Mouse (Mus musculus) kidney, embryonic 14.5 days (tissue): ENCODE data around the gene Gm43518. TPM values are rescaled to one million over a fixed set of nuclear protein-coding genes. Genes with fewer than 3 reads are reported as not detected.
A peak's percentile ranks its signal among the peaks of the same experiment; 100 is the strongest.

Source experiments
- ATAC-seq: fragments of 200-750 bp; cut with Nextera tagmentation; 2 replicates; pipeline ENCODE4 v1.8.0; 2017; ENCODE audit warnings: moderate number of reproducible peaks, mild to moderate bottlenecking, moderate TSS enrichment, moderate library complexity; ENCODE audit not compliant: low FRiP score, low TSS enrichment
- H3K27ac ChIP-seq: fragments of 300-500 bp; sonication (generic); 2 replicates; pipeline ENCODE4 v1.5.1; 2014; ENCODE audit warnings: low read depth, mild to moderate bottlenecking, low read length, moderate library complexity, mixed read lengths
- H3K27me3 ChIP-seq: fragments of 300-500 bp; sonication (generic); 2 replicates; pipeline ENCODE4 v1.6.1; 2014; ENCODE audit warnings: mild to moderate bottlenecking, low read length; ENCODE audit not compliant: control insufficient read depth, insufficient read depth
- H3K36me3 ChIP-seq: fragments of 300-500 bp; sonication (generic); 2 replicates; pipeline ENCODE4 v1.6.1; 2014; ENCODE audit warnings: low read length, mixed read lengths; ENCODE audit not compliant: control insufficient read depth, insufficient read depth
- H3K4me1 ChIP-seq: fragments of 300-500 bp; sonication (generic); 2 replicates; pipeline ENCODE4 v1.6.1; 2014; ENCODE audit warnings: low read length, mixed read lengths; ENCODE audit not compliant: control insufficient read depth, insufficient read depth
- H3K4me2 ChIP-seq: fragments of 300-500 bp; sonication (generic); replicated peaks from 2 replicates; pipeline ENCODE4 v1.6.1; 2014; ENCODE audit warnings: low read depth, mild to moderate bottlenecking, low read length
- H3K4me3 ChIP-seq: fragments of 300-500 bp; sonication (generic); 2 replicates; pipeline ENCODE4 v1.5.1; 2014; ENCODE audit warnings: mild to moderate bottlenecking, low read length
- H3K9ac ChIP-seq: fragments of 300-500 bp; sonication (generic); 2 replicates; pipeline ENCODE4 v1.6.1; 2014; ENCODE audit warnings: low read depth, mild to moderate bottlenecking, low read length, moderate library complexity
- H3K9me3 ChIP-seq: fragments of 300-500 bp; sonication (generic); 2 replicates; pipeline ENCODE4 v1.6.1; 2016; ENCODE audit warnings: low read length; ENCODE audit not compliant: control insufficient read depth
- WGBS: fragments of 180-500 bp; shearing (Covaris S2); extraction: QIAGEN DNeasy Blood & Tissue Kit; methylation state at CpG from one replicate; pipeline ENCODE4 v1.1.7; 2014; 5-methylcytosine and 5-hydroxymethylcytosine counted together
- polyA plus RNA-seq: library from polyadenylated mRNA; unstranded; fragments of >200 nt; fragmentation: Nextera tagmentation; extraction: Ambion mirVana; gene quantifications from 2 replicates; pipeline ENCODE4 v1.2.1, GENCODE M21; 2014

Gene Gm43518
- polyA plus RNA-seq, 1 experiment from 2014 or later, result 3.8 TPM

GRCm38 (mm10) chr5:123977231-123977630, 50.0 kb downstream of the Gm43518 start:
- Histone ChIP-seq H3K27me3 (peaks cover 9% of the 10 kb centered on the region; the same call in 1 of the 2 replicates), H3K9ac (no peak overlapping the region), H3K27ac (peak overlapping the region; percentile 26; the same call in 1 of the 2 replicates), H3K4me3 (no peak overlapping the region), H3K4me2 (no peak overlapping the region), H3K4me1 (peaks cover 33% of the 10 kb centered on the region; the same call in 1 of the 2 replicates), H3K9me3 (no peaks in the 10 kb centered on the region), H3K36me3 (no peaks in the 10 kb centered on the region)
- ATAC-seq, result no peak
- 30% methylated on average over 3 of the region's 3 CpGs for WGBS

GRCm38 (mm10) chr5:123978131-123978530, 50.9 kb downstream of the Gm43518 start:
- no peak overlapping the region for H3K4me3 ChIP-seq
- H3K27ac ChIP-seq, result no peak overlapping the region
- no peaks in the 10 kb centered on the region for H3K9me3 ChIP-seq
- ATAC-seq, result no peak
- 79% methylated on average over 5 of the region's 5 CpGs for WGBS
- H3K4me2 ChIP-seq, result no peak overlapping the region
- peaks cover 9% of the 10 kb centered on the region; the same call in 1 of the 2 replicates for H3K27me3 ChIP-seq
- H3K9ac ChIP-seq, result no peak overlapping the region
- H3K4me1 ChIP-seq, result peaks cover 33% of the 10 kb centered on the region; the same call in 1 of the 2 replicates
- H3K36me3 ChIP-seq, result no peaks in the 10 kb centered on the region

GRCm38 (mm10) chr5:123979221-123979979, 52.2 kb downstream of the Gm43518 start:
- H3K36me3 ChIP-seq, result no peaks in the 10 kb centered on the region
- H3K9ac ChIP-seq, result no peak overlapping the region
- no peak overlapping the region for H3K4me2 ChIP-seq
- WGBS, result 62% methylated on average over 18 of the region's 18 CpGs
- H3K9me3 ChIP-seq, result no peaks in the 10 kb centered on the region
- peaks cover 9% of the 10 kb centered on the region; the same call in 1 of the 2 replicates for H3K27me3 ChIP-seq
- peaks cover 30% of the 10 kb centered on the region; the same call in 1 of the 2 replicates for H3K4me1 ChIP-seq
- peak; percentile 29; the same call in 1 of the 2 replicates for ATAC-seq
- H3K4me3 ChIP-seq, result no peak overlapping the region
- peak overlapping the region; percentile 14; the same call in 1 of the 2 replicates for H3K27ac ChIP-seq

GRCm38 (mm10) chr5:123979980-123980369, 52.8 kb downstream of the Gm43518 start:
- Histone ChIP-seq H3K36me3 (no peaks in the 10 kb centered on the region), H3K9ac (no peak overlapping the region), H3K4me1 (peaks cover 25% of the 10 kb centered on the region; the same call in 1 of the 2 replicates), H3K4me2 (no peak overlapping the region), H3K4me3 (no peak overlapping the region), H3K27me3 (peaks cover 9% of the 10 kb centered on the region; the same call in 1 of the 2 replicates), H3K9me3 (no peaks in the 10 kb centered on the region), H3K27ac (no peak overlapping the region)
- no peak for ATAC-seq
- WGBS, result 54% methylated on average over 4 of the region's 4 CpGs

- H3K36me3 ChIP-seq, result no peaks in the 10 kb centered on the region
- H3K4me2 ChIP-seq, result no peak overlapping the region
- 75% methylated on average over 9 of the region's 9 CpGs for WGBS
- H3K9ac ChIP-seq, result no peak overlapping the region
- H3K4me1 ChIP-seq, result peaks cover 18% of the 10 kb centered on the region; the same call in 1 of the 2 replicates
- ATAC-seq, result no peak
- no peak overlapping the region for H3K4me3 ChIP-seq
- peaks cover 3% of the 10 kb centered on the region; the same call in 1 of the 2 replicates for H3K27me3 ChIP-seq
- no peak overlapping the region for H3K27ac ChIP-seq
- H3K9me3 ChIP-seq, result no peaks in the 10 kb centered on the region
Measured at GRCm38 (mm10) chr5:123980521-123981249, 53.5 kb downstream of the Gm43518 start.

GRCm38 (mm10) chr5:123981250-123981554, 54.0 kb downstream of the Gm43518 start:
- 78% methylated on average over 6 of the region's 6 CpGs for WGBS

GRCm38 (mm10) chr5:123982838-123983237, 55.6 kb downstream of the Gm43518 start:
- Histone ChIP-seq H3K4me1 (peaks cover 18% of the 10 kb centered on the region), H3K27me3 (no peaks in the 10 kb centered on the region), H3K4me3 (no peak overlapping the region), H3K36me3 (no peaks in the 10 kb centered on the region), H3K4me2 (no peak overlapping the region), H3K27ac (no peak overlapping the region), H3K9ac (no peak overlapping the region), H3K9me3 (no peaks in the 10 kb centered on the region)
- 82% methylated on average over 11 of the region's 11 CpGs for WGBS
- no peak for ATAC-seq

More at GRCm38 (mm10) chr5:123981250-123981554, 54.0 kb downstream of the Gm43518 start:
- H3K4me3 ChIP-seq, result no peak overlapping the region
- H3K27ac ChIP-seq, result no peak overlapping the region
- no peak overlapping the region for H3K9ac ChIP-seq
- peaks cover 15% of the 10 kb centered on the region; the same call in 1 of the 2 replicates for H3K4me1 ChIP-seq
- H3K9me3 ChIP-seq, result no peaks in the 10 kb centered on the region
- ATAC-seq, result no peak
- no peaks in the 10 kb centered on the region for H3K36me3 ChIP-seq
- H3K27me3 ChIP-seq, result no peaks in the 10 kb centered on the region
- no peak overlapping the region for H3K4me2 ChIP-seq

- Histone ChIP-seq H3K9ac (no peak overlapping the region), H3K27me3 (no peaks in the 10 kb centered on the region), H3K36me3 (0 out of 2 replicates have a peak, but pooled peaks cover 2% of the 10 kb centered on the region), H3K27ac (no peak overlapping the region), H3K9me3 (no peaks in the 10 kb centered on the region), H3K4me3 (no peak overlapping the region), H3K4me1 (peaks cover 27% of the 10 kb centered on the region), H3K4me2 (no peak overlapping the region)
- 58% methylated on average over 9 of the region's 9 CpGs for WGBS
- ATAC-seq, result no peak
Measured at GRCm38 (mm10) chr5:123985434-123985833, 58.2 kb downstream of the Gm43518 start.

GRCm38 (mm10) chr5:123986925-123987324, 59.7 kb downstream of the Gm43518 start:
- Histone ChIP-seq H3K4me2 (no peak overlapping the region), H3K27ac (no peak overlapping the region), H3K4me1 (peaks cover 24% of the 10 kb centered on the region), H3K4me3 (no peak overlapping the region), H3K9me3 (no peaks in the 10 kb centered on the region), H3K36me3 (peaks cover 7% of the 10 kb centered on the region; the same call in 1 of the 2 replicates), H3K9ac (no peak overlapping the region), H3K27me3 (no peaks in the 10 kb centered on the region)
- peak; percentile 61 for ATAC-seq
- 14% methylated on average over 2 of the region's 2 CpGs for whole genome bisulfite sequencing
